Mouse (Mus musculus): ENCODE data around the gene Upb1.

- TF ChIP-seq CTCF (IDR thresholded peaks at IDR 0.05; ENCODE audit: control insufficient read depth, insufficient read depth, low read length) = no peak
- TF ChIP-seq POLR2A (IDR thresholded peaks at IDR 0.05; ENCODE audit: borderline replicate concordance, control insufficient read depth, low read depth, low read length) = no peak
Observed at GRCm38 (mm10) chr10:75407741-75408140, 6.8 kb downstream of the Upb1 start.
